Mouse (Mus musculus): ENCODE measurements around the gene Ilf3. TPM values are rescaled to one million over a fixed set of nuclear protein-coding genes. Genes with fewer than 3 reads are reported as not detected.

Ilf3 gene
- polyA plus RNA-seq, 1 experiment, result 94.0 TPM

DNA sequence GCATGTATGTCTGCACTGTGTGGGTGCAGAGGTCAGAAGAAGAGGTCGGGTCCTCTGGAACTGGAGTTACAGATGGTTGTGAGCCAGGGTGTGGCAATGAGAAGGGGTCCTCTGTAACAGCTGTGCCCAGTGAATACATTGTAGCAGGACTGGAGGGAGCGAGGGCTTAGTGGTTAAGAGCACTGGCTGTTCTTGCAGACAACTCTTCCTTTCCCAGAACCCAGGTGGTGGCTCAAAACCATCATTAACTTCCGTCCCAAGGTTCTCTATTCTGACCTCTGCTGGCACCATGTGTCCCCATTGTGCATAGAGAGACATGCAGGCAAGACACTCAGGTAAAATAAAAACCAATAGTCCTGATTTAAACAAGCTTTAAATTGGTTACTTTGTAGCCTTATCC, 40.1 kb upstream of the Ilf3 start:
- TF ChIP-seq POLR2A (IDR thresholded peaks at IDR 0.05; ENCODE audit: low read depth, low read length) (no peak), CTCF (IDR thresholded peaks at IDR 0.05; ENCODE audit: borderline replicate concordance, insufficient read depth, low read length) (no peak)
- peaks cover 11% of the 10 kb centered on the region for H3K4me1 ChIP-seq (ENCODE audit: control insufficient read depth, insufficient read depth, low read length)
- H3K27ac ChIP-seq (ENCODE audit: insufficient read depth, low read length), result no peak overlapping the region
- H3K4me3 ChIP-seq (ENCODE audit: insufficient read depth, low read length), result no peak overlapping the region

DNA sequence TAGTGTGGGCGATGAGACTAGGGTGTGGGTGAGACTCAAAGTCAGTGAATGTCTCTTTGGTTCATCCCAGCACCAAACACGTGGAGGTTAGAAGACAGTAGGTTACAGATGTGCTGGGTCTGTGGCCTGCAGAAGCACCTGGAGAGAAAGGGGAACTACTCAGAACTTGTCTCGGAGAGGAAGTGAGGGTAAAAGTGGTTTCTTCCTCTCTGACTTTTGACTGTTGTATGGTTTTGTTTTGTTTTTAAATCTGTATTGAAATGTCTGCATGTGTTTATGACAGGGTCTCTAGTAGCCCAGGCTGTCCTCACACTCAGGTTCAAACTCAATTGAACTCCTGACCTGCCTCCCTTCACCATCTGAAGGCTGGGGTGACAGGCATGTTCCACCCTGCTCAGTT, 39.6 kb upstream of the Ilf3 start:
- no peak for TF ChIP-seq POLR2A (IDR thresholded peaks at IDR 0.05; ENCODE audit: low read depth, low read length)
- TF ChIP-seq CTCF (IDR thresholded peaks at IDR 0.05; ENCODE audit: borderline replicate concordance, insufficient read depth, low read length), result no peak
- peaks cover 15% of the 10 kb centered on the region for H3K4me1 ChIP-seq (ENCODE audit: control insufficient read depth, insufficient read depth, low read length)
- no peak overlapping the region for H3K4me3 ChIP-seq (ENCODE audit: insufficient read depth, low read length)
- H3K27ac ChIP-seq (ENCODE audit: insufficient read depth, low read length), result no peak overlapping the region

DNA sequence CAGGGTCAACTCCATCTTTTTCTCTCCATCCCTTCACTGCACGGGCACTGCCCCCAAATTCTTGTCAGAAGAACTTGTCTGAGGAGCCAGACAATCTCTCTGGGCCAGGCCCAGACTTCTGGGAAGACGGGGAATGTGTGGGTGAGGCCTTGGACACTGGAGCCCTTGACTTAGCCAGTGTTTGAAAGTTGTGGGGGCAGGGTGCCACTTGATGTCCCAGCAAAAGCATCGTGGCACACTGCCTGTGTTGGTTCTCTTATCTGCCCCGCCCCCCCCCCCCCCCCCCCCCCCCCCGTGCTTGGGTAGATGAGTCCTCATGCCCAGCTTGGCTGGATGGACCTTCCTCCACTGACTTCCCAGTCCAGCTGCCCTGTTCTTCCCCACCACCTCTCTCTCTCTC, 38.6 kb upstream of the Ilf3 start:
- Histone ChIP-seq H3K4me3 (ENCODE audit: insufficient read depth, low read length) (no peak overlapping the region), H3K4me1 (ENCODE audit: control insufficient read depth, insufficient read depth, low read length) (peaks cover 19% of the 10 kb centered on the region), H3K27ac (ENCODE audit: insufficient read depth, low read length) (peak overlapping the region; percentile 13; the same call in 1 of the 2 replicates)
- TF ChIP-seq POLR2A (IDR thresholded peaks at IDR 0.05; ENCODE audit: low read depth, low read length), result no peak
- no peak for TF ChIP-seq CTCF (IDR thresholded peaks at IDR 0.05; ENCODE audit: borderline replicate concordance, insufficient read depth, low read length)

DNA sequence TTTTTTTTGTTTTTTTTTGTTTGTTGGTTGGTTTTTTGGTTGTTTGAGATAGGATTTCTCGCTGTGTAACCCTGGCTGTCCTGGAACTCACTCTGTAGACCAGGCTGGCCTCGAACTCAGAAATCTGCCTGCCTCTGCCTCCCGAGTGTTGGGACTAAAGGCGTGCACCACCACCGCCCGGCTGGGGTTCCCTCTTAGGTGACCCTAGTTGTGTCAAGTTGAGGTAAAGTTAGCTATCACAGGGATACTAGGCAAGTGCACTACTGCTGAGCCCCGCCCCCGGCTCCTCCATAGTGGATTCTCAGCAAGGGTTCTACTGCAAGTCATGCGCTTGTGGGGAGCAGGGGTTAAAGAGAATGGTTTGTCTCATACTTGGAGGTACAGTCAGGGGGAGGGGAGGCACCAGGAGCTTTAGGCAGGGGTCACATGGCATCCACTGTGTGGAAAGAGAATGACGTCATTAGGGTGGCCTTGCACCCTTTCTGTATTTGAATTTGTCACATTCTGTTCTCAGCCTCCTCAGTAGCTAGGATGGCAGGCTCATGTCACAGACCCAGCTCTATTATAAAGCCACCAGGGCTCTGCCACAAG, 37.9 kb upstream of the Ilf3 start:
- Histone ChIP-seq H3K4me1 (ENCODE audit: control insufficient read depth, insufficient read depth, low read length) (peaks cover 19% of the 10 kb centered on the region), H3K4me3 (ENCODE audit: insufficient read depth, low read length) (no peak overlapping the region), H3K27ac (ENCODE audit: insufficient read depth, low read length) (peak overlapping the region; percentile 39; the same call in 1 of the 2 replicates)
- TF ChIP-seq CTCF (IDR thresholded peaks at IDR 0.05; ENCODE audit: borderline replicate concordance, insufficient read depth, low read length), result no peak

DNA sequence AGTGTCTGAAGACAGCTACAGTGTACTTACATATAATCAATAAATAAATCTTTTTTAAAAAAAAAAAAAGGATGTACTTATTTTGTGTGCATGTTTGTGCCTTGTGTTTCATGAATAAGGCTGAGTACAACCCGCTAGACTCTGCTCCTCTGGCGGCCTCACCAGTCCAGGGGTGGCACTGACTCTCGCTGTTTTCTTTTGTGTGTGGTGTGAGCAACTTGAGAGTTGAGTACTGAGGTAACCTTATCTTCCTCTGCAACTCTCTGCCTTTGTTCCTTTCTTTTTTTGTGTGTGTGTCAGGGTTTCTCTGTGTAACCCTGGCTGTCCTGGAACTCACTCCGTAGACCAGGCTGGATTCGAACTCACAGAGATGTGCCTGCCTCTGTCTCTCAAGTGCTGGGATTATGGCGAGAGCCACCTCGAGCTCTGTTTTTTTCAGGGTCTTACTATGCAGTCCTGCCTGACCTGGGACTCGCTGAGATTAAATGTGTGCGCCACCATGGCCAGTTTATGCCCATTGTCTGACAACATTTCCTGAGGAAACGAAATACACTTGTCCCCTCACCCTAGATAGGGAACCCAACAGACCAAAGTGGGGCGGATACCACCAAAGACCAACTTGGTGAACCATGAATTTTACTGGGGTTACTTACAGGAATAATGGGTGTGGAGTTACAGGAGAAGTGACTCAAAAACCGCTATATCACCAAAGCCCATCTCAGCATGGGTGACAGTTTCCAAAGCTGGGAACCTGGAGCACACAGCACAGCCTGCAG, 36.1 kb upstream of the Ilf3 start:
- peak overlapping the region; percentile 90 for H3K27ac ChIP-seq (ENCODE audit: insufficient read depth, low read length)
- TF ChIP-seq POLR2A (IDR thresholded peaks at IDR 0.05; ENCODE audit: low read depth, low read length) (no peak), CTCF (IDR thresholded peaks at IDR 0.05; ENCODE audit: borderline replicate concordance, insufficient read depth, low read length) (no peak)
- H3K4me3 ChIP-seq (ENCODE audit: insufficient read depth, low read length), result no peak overlapping the region
- peaks cover 19% of the 10 kb centered on the region for H3K4me1 ChIP-seq (ENCODE audit: control insufficient read depth, insufficient read depth, low read length)

DNA sequence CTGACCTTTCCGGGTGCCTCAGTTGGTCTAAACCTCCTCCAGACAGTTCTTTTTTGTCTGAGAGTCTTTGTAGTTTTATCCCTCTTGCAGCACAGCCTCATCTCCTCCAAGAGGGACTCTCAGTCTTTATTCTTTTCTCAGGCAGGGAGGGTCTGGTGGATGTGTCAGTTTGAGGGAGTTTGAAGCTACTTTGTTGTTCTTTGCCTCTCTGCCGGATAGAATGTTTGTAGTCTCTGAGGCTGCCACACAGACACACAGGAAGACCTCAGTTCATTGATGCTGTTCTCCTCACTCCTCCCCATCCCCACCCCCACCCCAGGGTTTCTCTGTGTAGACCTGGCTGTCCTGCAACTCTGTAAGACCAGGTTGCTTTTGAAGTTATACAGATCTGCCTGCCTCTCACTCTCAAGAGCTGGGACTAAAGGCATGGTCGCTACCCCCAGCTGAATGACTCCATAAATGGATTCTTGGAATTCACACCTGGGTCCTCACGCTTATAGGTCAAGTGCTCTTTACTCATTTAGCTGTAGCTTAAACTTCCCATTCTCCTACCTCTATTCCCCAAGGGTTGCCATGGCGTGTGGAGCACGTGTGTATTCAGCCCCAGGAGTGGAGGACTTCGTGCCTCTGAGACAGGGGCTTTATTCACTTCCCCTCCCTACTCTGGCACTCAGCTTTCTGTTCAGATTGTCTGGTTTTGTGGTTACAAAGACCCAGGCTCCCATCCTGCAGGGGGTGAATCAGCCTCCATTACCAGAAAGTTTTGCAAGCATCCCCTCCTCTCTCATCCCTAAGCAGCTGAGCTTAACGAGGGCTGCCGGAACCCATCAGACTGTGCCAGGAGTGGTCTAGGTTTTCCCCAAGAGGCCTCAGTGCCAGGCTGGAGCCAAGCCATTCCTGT, 35.3 kb upstream of the Ilf3 start:
- peaks cover 19% of the 10 kb centered on the region for H3K4me1 ChIP-seq (ENCODE audit: control insufficient read depth, insufficient read depth, low read length)
- TF ChIP-seq POLR2A (IDR thresholded peaks at IDR 0.05; ENCODE audit: low read depth, low read length), result no peak
- TF ChIP-seq CTCF (IDR thresholded peaks at IDR 0.05; ENCODE audit: borderline replicate concordance, insufficient read depth, low read length), result no peak
- no peak overlapping the region for H3K4me3 ChIP-seq (ENCODE audit: insufficient read depth, low read length)
- peak overlapping the region; percentile 90 for H3K27ac ChIP-seq (ENCODE audit: insufficient read depth, low read length)

DNA sequence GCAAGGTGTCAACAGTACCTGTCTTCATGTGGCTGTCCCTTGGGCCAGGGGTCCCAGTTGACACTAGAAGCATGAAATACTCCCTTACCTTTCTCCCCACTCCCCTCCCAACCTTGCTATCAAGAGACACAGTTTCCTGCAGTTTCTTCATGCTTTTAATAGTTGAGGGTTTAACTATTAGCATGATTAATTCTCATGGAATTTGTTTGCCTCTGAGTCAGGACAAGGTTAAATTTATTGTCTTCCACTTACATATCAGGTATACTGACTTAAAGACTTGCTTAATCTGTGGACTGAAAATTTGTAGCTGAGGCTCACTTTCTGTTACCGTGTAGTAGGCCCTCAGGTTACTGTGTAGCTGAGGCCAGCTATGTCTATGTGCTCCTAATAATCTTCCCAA, 34.1 kb upstream of the Ilf3 start:
- TF ChIP-seq CTCF (IDR thresholded peaks at IDR 0.05; ENCODE audit: borderline replicate concordance, insufficient read depth, low read length), result no peak
- TF ChIP-seq POLR2A (IDR thresholded peaks at IDR 0.05; ENCODE audit: low read depth, low read length), result no peak
- Histone ChIP-seq H3K4me3 (ENCODE audit: insufficient read depth, low read length) (no peak overlapping the region), H3K4me1 (ENCODE audit: control insufficient read depth, insufficient read depth, low read length) (peaks cover 19% of the 10 kb centered on the region), H3K27ac (ENCODE audit: insufficient read depth, low read length) (peak overlapping the region; percentile 90)

DNA sequence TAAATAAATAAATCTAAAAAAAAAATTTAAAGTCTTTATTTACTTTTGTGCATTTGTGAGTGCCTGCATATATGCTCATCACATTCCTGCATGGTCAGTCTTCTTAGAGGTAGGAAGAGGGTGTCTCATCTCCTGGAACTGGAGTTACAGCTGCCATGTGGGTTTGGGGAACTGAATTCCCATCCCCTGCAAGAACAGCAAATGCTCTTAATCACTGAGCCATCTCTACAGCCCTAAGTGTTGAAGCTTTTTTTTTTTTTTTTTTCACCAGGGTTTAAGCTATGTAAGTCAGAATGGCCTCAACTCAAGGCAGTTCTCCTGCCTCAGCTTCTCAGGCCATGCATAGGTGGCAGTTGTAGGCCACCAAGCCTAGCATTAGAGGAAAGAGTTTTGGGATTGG, 32.9 kb upstream of the Ilf3 start:
- Histone ChIP-seq H3K4me3 (ENCODE audit: insufficient read depth, low read length) (no peak overlapping the region), H3K27ac (ENCODE audit: insufficient read depth, low read length) (peak overlapping the region; percentile 30; the same call in 1 of the 2 replicates), H3K4me1 (ENCODE audit: control insufficient read depth, insufficient read depth, low read length) (peaks cover 19% of the 10 kb centered on the region)
- TF ChIP-seq POLR2A (IDR thresholded peaks at IDR 0.05; ENCODE audit: low read depth, low read length) (no peak), CTCF (IDR thresholded peaks at IDR 0.05; ENCODE audit: borderline replicate concordance, insufficient read depth, low read length) (no peak)

DNA sequence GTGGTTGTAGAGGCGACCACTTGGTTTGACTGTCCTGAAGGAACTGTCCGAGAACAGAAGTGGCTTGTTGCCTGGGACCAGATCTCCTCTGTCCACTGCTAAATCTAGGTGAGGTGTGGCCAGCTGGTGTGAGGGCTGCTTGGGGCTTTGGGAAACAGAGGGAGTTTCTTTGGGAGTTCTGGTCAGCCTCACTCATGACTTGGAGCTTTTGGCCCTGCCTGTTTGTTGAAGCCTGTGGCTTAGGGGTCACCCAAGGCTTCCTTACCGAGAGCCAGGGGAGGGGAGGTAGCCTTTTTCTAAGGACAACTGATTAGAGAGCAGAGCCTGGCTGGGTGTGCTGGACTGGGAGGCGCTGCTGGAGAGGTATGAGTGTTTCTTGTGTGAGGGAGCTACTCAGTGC, 32.3 kb upstream of the Ilf3 start:
- no peak for TF ChIP-seq POLR2A (IDR thresholded peaks at IDR 0.05; ENCODE audit: low read depth, low read length)
- TF ChIP-seq CTCF (IDR thresholded peaks at IDR 0.05; ENCODE audit: borderline replicate concordance, insufficient read depth, low read length), result no peak
- peaks cover 19% of the 10 kb centered on the region for H3K4me1 ChIP-seq (ENCODE audit: control insufficient read depth, insufficient read depth, low read length)
- H3K27ac ChIP-seq (ENCODE audit: insufficient read depth, low read length), result peak overlapping the region; percentile 30; the same call in 1 of the 2 replicates

More for the DNA sequence above, 32.3 kb upstream of the Ilf3 start:
- no peak overlapping the region for H3K4me3 ChIP-seq (ENCODE audit: insufficient read depth, low read length)
